Mouse (Mus musculus) adrenal gland, adult 2 months (tissue): Measurements from ENCODE around the gene Inpp4b. TPM values are rescaled to one million over a fixed set of nuclear protein-coding genes. Genes with fewer than 3 reads are reported as not detected.

Source experiments
- DNase-seq: peaks from one replicate; pipeline ENCODE4 v3.0.0; 2021
- long read RNA-seq: library from polyadenylated mRNA; stranded (forward); transcript quantifications from one replicate; pipeline ENCODE4 v2.0.0, GENCODE M21; 2021
- polyA plus RNA-seq: library from polyadenylated mRNA; depleted of rRNA; stranded (reverse); fragments of >200 nt; gene quantifications from 2 replicates; pipeline ENCODE4 v1.2.3, GENCODE M21; 2012; rRNA removed
- total RNA-seq, 2 experiments: library from RNA; stranded (reverse); gene quantifications; 2 replicates each; pipeline ENCODE4 v1.2.3; 2021

Inpp4b gene
- total RNA-seq (1 to 10 TPM; 6.4 to 8.1 TPM), polyA plus RNA-seq (0.17 and 0.20 TPM in 2 replicates)
- long read RNA-seq, partial matches to known transcripts = 1 of 1 reads
- long read RNA-seq, other reads (novel, unspliced or antisense) = 0 of 1 reads

GRCm38 (mm10) chr8:81342236-81342998 lies at the start of gene Inpp4b:
TSS of gene Inpp4b (plus strand) at chr8:81342556.
- DNase-seq = peak; percentile 85

GRCm38 (mm10) chr8:81335250-81335649 lies 7.1 kb upstream of the Inpp4b start:
- DNase-seq = no peak

- DNase-seq = no peak
Measured at GRCm38 (mm10) chr8:81341191-81341590, 1.2 kb upstream of the Inpp4b start.

- DNase-seq = peak; percentile 76
Measured at GRCm38 (mm10) chr8:81341591-81342235, 643 bp upstream of the Inpp4b start.

- no peak for DNase-seq
Measured at GRCm38 (mm10) chr8:81342999-81343302, 595 bp downstream of the Inpp4b start.

GRCm38 (mm10) chr8:81345170-81345697 lies 2.9 kb downstream of the Inpp4b start:
- no peak for DNase-seq

- DNase-seq = peak; percentile 18
Measured at GRCm38 (mm10) chr8:81349452-81349851, 7.1 kb downstream of the Inpp4b start.

GRCm38 (mm10) chr8:81353460-81353859 lies 11.1 kb downstream of the Inpp4b start:
- no peak for DNase-seq

GRCm38 (mm10) chr8:81358108-81358507 lies 15.8 kb downstream of the Inpp4b start:
- no peak for DNase-seq

GRCm38 (mm10) chr8:81360518-81360917 lies 18.2 kb downstream of the Inpp4b start:
- DNase-seq = no peak

GRCm38 (mm10) chr8:81361162-81361561 lies 18.8 kb downstream of the Inpp4b start:
- DNase-seq = no peak

- DNase-seq = no peak
Measured at GRCm38 (mm10) chr8:81370607-81371006, 28.3 kb downstream of the Inpp4b start.

GRCm38 (mm10) chr8:81371844-81372243 lies 29.5 kb downstream of the Inpp4b start:
- DNase-seq = no peak

- DNase-seq = no peak
Measured at GRCm38 (mm10) chr8:81374877-81375475, 32.6 kb downstream of the Inpp4b start.

- peak; percentile 39 for DNase-seq
Measured at GRCm38 (mm10) chr8:81388953-81389352, 46.6 kb downstream of the Inpp4b start.

- no peak for DNase-seq
Measured at GRCm38 (mm10) chr8:81399071-81399470, 56.7 kb downstream of the Inpp4b start.

GRCm38 (mm10) chr8:81399501-81399900 lies 57.1 kb downstream of the Inpp4b start:
- DNase-seq = no peak

- DNase-seq = peak; percentile 17
Measured at GRCm38 (mm10) chr8:81412707-81413106, 70.4 kb downstream of the Inpp4b start.

- no peak for DNase-seq
Measured at GRCm38 (mm10) chr8:81443957-81444356, 101.6 kb downstream of the Inpp4b start.

- DNase-seq = no peak
Measured at GRCm38 (mm10) chr8:81449798-81450197, 107.4 kb downstream of the Inpp4b start.

- peak; percentile 6 for DNase-seq
Measured at GRCm38 (mm10) chr8:81452082-81452481, 109.7 kb downstream of the Inpp4b start.

GRCm38 (mm10) chr8:81454830-81455229 lies 112.5 kb downstream of the Inpp4b start:
- no peak for DNase-seq

GRCm38 (mm10) chr8:81463762-81464161 lies 121.4 kb downstream of the Inpp4b start:
- no peak for DNase-seq
